Mouse (Mus musculus): ENCODE measurements at regions not wholly inside any gene's neighbourhood (a gene's known extent, or its start where the extent isn't known, plus 50 kb on each side); places are given as distances from the start of the nearest gene placed in this dataset.
"Not testable (repeated sequence)": the region's sequence is repeated elsewhere in the genome, so short reads cannot be mapped to it uniquely, and the experiment has no call there.

DNA sequence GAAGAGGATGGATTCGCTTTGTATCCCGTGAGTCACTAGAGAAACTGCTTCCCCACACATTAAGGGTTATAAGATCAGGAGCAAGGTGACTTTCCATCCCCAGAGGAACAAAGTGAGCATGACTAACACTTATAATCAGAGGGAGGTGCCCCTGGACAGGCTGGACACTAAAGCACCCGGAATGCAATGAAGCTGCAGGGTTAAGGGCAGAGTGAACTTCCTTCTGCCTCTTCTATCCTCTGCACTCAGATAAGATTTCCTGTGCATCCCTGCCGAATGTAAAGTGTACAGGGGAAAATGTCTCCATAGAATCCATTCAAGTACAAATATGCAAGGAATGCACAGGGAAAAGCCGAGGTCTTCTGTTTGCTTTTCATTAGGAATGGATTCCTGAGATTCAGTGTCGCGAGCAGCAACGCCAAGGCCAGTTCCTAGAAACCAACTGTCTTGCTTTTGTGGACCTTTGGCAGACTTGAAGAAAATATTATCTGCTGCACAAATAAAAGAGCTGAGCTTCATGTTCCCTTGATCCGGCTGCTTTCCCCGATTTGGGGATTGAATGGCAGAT, 58.5 kb upstream of the Fbxl7 start:
- CTCF ChIA-PET: no interaction called here

GRCm38 (mm10) chr15:26958980-26959379, 63.6 kb upstream of the Fbxl7 start:
- CTCF ChIA-PET: no interaction called here

DNA sequence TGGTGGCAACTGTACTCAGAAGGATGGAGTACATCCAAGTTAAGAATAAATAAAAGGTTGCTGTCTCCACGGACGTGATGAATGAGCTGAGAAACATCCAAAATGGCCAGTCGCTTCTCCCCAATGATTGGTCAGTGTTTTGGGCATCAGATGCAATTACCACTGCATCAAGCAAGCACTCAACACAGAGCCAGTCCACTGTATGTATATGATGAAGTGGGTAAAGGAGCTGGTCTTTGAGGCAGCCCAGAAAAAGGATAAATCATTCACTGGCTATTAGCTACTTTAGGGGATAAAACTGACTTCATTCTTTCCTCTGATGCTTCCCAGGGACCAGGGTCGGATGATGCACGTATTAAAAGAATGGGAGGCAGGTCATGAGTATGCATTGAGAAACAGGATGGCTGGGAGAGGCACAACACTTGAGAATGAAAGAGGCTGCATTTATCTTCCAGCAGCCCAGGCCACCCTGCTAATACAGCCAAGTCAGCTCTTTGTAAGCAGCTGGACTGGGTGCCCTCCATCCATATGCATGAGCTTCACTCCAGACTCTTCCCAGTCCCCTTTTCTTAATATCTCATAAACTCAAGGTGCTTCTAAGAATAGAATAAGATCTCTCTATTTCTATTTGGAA, 73.1 kb upstream of the Fbxl7 start:
- CTCF ChIA-PET: no interaction called here

DNA sequence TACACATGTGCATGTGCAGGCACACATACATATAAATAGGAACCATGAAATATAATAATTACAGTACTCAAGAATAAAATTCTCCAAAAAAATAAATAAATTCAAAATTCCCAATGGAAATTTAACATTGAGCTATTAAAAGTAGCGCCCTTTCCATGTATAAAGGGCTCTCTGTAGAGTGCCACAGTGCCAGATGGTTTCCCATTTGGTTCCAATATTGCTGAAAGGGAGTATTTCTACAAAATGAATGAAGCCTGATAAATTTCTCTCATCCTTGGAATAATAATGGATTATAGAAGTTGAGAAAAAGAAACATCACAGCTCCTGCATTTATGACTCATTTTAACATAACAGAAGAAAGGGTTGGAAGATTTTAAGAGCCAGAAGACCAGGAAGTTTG, 75.4 kb upstream of the Fbxl7 start:
- CTCF ChIA-PET: interaction anchor here (0.7 kb wide), 1 partner anchor 11 kb away, joined by 15 read pairs; no protein-coding TSS in a partner anchor

DNA sequence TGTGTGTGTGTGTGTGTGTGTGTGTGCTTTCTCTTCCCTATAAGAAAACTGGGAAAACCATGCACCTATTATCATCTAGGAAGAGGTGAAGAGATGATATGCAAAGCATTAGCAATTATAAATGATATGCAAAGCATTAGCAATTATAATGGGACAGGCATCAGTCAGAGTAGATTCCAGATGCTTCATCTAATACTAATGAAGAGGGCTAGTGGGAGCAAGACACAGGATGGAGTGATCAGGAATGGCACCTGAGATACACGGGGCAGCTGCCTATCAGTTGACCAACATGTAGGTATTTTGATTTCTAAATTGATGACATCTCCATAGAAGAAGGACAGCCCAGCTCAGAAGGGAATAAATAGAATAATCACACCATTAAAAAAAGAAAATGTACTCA, 97.7 kb upstream of the Fbxl7 start:
- CTCF ChIA-PET: no interaction called here

DNA sequence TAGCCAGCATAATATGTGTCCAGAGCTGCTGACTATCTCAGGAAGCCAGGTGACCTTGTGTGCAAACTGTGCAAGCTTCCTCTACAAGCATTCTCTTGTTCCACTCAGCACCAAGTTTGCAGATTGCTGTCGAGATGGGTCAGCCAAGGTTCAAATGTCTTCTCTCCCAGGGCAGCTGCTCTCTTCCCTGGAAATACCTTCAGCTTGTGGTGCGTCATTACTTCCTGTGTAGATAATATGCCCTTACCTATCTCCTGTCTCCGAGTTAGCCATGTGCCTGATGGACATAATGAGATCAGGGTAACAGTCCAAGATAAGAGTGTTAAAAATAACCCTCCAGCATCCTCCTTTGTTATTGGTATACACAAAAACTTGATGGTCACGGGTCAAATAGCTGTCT, 113.7 kb upstream of the Fbxl7 start:
- CTCF ChIA-PET: no interaction called here

- CTCF ChIA-PET: no interaction called here
These were observed 118.7 kb upstream of the Fbxl7 start for GRCm38 (mm10) chr15:27013906-27014658.

DNA sequence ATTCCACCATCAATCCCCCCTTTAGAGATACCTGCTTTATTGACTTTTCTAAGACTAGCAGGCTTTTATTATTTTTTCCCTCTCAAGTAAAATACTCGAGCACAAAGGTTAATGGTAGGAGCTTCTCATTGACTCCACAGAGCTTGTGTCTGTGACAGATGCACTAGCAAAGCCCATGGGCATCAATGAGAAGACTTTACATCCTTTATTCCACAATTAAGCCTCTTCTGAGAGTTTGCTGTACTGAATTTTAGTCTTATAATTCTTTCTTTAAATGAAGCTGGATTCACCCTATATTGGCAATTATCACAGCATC, 119.2 kb upstream of the Fbxl7 start:
- CTCF ChIA-PET: no interaction called here

DNA sequence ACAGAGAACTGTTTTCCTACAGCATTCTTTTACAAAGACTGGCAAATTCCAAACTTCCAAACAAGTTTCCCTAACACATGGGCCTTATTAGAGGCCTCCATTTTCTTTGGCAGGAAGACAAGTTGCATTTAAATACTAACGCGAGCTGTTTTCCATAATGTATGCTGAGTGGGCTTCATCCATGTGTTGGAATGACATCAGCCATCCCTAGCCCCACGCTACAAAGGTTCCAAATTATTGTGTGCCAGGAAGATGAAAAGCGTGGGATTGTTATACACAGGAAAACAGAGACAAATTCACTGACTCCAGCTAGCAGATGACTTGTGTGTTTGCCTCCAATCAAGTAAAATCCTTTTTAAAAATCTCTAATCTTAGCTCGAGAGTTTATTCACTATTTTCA, 125.1 kb upstream of the Fbxl7 start:
- CTCF ChIA-PET: no interaction called here

GRCm38 (mm10) chr15:27033261-27033660, 137.9 kb upstream of the Fbxl7 start:
- CTCF ChIA-PET: interaction anchor here (0.6 kb wide), 1 partner anchor 450 kb away, joined by 3 read pairs; no protein-coding TSS in a partner anchor

GRCm38 (mm10) chr15:27043788-27044187, 148.4 kb upstream of the Fbxl7 start:
- CTCF ChIA-PET: no interaction called here

DNA sequence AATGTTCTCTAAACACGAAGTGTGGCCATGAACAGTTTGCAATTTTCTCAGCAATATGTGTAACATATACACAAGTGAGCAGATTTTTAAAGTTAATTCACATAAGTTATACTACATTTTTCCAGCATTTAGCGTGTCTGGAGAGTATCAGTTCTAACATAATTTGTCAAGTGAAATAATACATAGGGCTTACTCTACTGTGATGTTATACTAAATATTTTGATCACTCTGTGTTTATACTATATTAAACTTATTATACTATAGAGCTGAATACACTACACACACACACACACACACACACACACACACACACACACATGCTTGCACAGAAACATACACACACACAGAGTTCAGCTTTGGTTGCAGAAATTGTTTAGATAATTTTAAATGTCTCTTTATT, 155.3 kb upstream of the Fbxl7 start:
- CTCF ChIA-PET: no interaction called here

DNA sequence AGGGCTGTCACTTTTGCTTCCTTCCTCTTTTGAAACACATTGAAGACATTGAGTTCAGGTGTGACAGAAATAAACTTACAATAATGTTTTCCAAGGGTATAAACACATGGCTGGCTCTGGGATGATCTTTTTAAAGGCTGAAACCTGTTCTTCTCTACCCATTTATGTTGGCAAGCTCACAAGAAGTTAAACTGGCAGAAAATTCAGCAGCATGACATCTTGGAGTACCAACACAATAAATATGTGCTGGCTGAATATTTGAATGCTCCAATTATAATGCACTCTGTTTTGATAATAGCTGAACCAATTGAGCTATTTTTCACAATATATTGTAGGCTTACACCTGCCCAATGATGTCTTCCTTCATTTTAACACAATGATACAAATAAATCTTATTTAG, 168.1 kb upstream of the Fbxl7 start:
- CTCF ChIA-PET: no interaction called here

DNA sequence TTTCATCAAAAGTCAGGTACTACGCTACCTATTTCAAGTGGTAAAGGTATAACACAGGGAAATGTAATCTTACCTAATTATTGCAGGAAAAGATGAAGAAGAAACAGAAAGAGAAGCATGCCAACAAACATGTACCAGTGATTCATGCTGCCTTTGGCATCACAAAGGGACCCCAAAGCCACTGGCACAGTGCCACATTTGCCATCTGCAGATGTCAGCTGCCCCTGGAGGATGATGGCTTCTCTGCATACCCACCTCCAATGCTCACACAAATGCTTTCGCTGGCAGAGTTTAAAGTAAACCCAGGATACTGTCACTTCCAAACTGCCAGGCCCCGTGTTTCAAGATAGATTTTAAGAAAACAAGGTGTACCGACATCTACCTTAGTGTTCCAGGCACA, 168.6 kb upstream of the Fbxl7 start:
- CTCF ChIA-PET: no interaction called here

DNA sequence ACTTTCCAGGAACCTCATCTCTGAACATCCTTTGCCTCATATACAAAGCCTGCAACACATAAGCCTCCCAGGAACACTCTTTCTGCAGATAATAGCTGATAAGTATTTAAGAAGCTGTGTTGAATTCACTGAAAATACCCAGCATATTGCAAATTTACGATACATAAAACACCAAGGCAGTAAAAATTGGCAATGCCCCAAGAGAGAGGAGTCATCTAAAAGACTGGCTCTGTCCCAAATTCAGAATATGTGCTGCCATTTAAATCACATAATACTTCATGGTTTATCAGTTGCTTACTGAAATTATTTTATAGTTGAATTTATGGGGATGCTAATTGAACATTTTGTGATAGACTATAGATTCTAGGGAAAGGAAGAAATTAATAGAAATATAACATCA, 172.3 kb upstream of the Fbxl7 start:
- CTCF ChIA-PET: no interaction called here

- CTCF ChIA-PET: no interaction called here
These were observed 182.5 kb upstream of the Fbxl7 start for GRCm38 (mm10) chr15:27077926-27078325.

- CTCF ChIA-PET: no interaction called here
These were observed 187.4 kb upstream of the Fbxl7 start for GRCm38 (mm10) chr15:27082826-27083225.

GRCm38 (mm10) chr15:27083596-27083995, 188.2 kb upstream of the Fbxl7 start:
- CTCF ChIA-PET: no interaction called here

DNA sequence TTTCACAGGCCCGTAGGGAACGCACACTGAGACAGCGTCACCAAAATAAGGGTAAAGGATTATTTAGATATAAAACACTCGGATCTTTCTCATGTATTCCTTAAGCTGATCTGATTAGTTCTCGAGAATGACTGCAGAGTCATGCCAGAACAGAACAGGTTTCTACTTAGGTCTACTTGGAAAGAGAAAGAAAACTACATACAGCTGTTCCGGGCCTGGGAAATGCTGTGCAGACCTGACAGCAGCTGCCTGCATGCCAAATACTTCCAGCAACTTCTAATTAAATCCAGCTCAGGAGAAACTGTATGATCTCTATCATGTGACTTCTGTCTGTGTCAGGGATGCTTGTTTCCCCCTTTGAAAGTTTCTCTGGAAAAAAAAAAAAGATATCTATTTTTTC, 193.8 kb upstream of the Fbxl7 start:
- CTCF ChIA-PET: no interaction called here

DNA sequence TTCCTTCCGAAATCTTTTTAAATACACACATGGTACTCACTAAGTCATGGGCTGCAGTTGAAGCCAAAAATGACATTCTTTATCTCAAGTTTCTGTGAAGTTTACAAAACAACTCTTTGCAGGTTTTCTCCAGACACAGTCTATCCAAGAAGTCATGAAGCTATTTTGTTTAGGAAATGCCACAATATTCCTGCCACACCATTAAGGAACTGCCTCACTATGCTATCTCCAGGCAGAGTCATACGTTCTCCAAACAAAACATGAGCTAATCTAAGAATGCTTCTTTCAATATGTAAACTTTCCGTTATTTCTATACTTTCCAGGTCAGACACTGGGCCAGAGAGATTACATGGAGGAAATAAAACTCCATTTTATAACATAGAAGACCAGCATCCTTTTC, 198.7 kb upstream of the Fbxl7 start:
- CTCF ChIA-PET: no interaction called here

GRCm38 (mm10) chr15:27095231-27095630, 199.9 kb upstream of the Fbxl7 start:
- CTCF ChIA-PET: no interaction called here

GRCm38 (mm10) chr15:27101610-27102009, 206.2 kb upstream of the Fbxl7 start:
- CTCF ChIA-PET: not testable (repeated sequence)

- CTCF ChIA-PET: no interaction called here
These were observed 213.8 kb upstream of the Fbxl7 start for GRCm38 (mm10) chr15:27109130-27109529.

DNA sequence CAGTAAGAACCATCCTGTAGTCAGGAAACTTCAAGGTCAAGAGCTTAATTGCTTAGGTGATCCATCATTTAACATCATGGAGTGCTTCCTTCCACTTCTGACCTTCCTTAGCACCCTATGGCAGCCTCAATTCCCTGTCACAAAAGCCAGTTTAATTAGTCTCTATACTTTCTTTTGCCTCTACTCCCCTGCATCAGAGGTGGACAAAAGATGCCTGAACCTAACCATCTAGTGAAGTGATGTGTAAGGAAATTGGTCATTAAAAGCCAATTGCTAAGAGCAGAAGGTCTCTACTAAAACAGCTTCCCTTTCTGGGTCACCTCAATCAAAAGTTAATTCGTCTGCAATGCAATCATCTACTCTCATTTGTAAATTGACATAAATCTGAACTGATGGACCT, 234.3 kb upstream of the Fbxl7 start:
- CTCF ChIA-PET: no interaction called here
